Mouse (Mus musculus) heart, embryonic 14.5 days (tissue): ENCODE measurements around the gene Abcc4. TPM values are rescaled to one million over a fixed set of nuclear protein-coding genes. Genes with fewer than 3 reads are reported as not detected.
A peak's percentile ranks its signal among the peaks of the same experiment; 100 is the strongest.

ENCODE experiments used
- ATAC-seq: fragments of 200-750 bp; cut with Nextera tagmentation; 2 replicates; pipeline ENCODE4 v1.8.0; 2017; ENCODE audit warnings: low read depth, moderate TSS enrichment; ENCODE audit not compliant: insufficient number of reproducible peaks, insufficient read depth, low FRiP score
- H3K27ac ChIP-seq, 2 experiments: fragments of 200-500 bp in 1 of 2; fragments of 300-500 bp in 1 of 2; sonication (generic) in 1 of 2; replicated peaks in 1 of 2; 2 replicates each; pipeline ENCODE4 v1.5.1; 2012 to 2014; ENCODE audit warnings: low read depth in 2 of 2, low read length in 2 of 2, control low read depth in 1 of 2, mild to moderate bottlenecking in 1 of 2, mixed read lengths in 1 of 2; ENCODE audit not compliant: control insufficient read depth in 1 of 2, insufficient read depth in 1 of 2
- H3K27me3 ChIP-seq: fragments of 300-500 bp; sonication (generic); 2 replicates; pipeline ENCODE4 v1.6.1; 2014; ENCODE audit warnings: mild to moderate bottlenecking, low read length, control low read depth; ENCODE audit not compliant: control insufficient read depth, insufficient read depth
- H3K36me3 ChIP-seq: fragments of 300-500 bp; sonication (generic); 2 replicates; pipeline ENCODE4 v1.6.1; 2014; ENCODE audit warnings: mild to moderate bottlenecking, control low read depth, low read length, mixed read lengths; ENCODE audit not compliant: control insufficient read depth, insufficient read depth
- H3K4me1 ChIP-seq, 2 experiments: fragments of 200-500 bp in 1 of 2; fragments of 300-500 bp in 1 of 2; sonication (generic) in 1 of 2; 2 replicates each; pipeline ENCODE4 v1.6.1; 2012 to 2014; ENCODE audit warnings: low read length in 2 of 2, control low read depth in 1 of 2, mixed read lengths in 1 of 2; ENCODE audit not compliant: control insufficient read depth in 2 of 2, insufficient read depth in 2 of 2
- H3K4me2 ChIP-seq: fragments of 300-500 bp; sonication (generic); 2 replicates; pipeline ENCODE4 v1.6.1; 2014; ENCODE audit warnings: mild to moderate bottlenecking, low read length
- H3K4me3 ChIP-seq, 2 experiments: fragments of 200-500 bp in 1 of 2; fragments of 300-500 bp in 1 of 2; sonication (generic) in 1 of 2; 2 replicates each; pipeline ENCODE4 v1.5.1; 2012 to 2014; ENCODE audit warnings: low read length in 2 of 2, mild to moderate bottlenecking in 2 of 2, control low read depth in 1 of 2, low read depth in 1 of 2, moderate library complexity in 1 of 2; ENCODE audit not compliant: control insufficient read depth in 1 of 2, insufficient read depth in 1 of 2
- H3K9ac ChIP-seq: fragments of 300-500 bp; sonication (generic); 2 replicates; pipeline ENCODE4 v1.6.1; 2014; ENCODE audit warnings: mild to moderate bottlenecking, low read length
- H3K9me3 ChIP-seq: fragments of 300-500 bp; sonication (generic); 2 replicates; pipeline ENCODE4 v1.6.1; 2016; ENCODE audit warnings: low read length, control low read depth; ENCODE audit not compliant: control insufficient read depth
- WGBS: fragments of 180-500 bp; shearing (Covaris S2); extraction: QIAGEN DNeasy Blood & Tissue Kit; methylation state at CpG from one replicate; pipeline ENCODE4 v1.1.7; 2014; 5-methylcytosine and 5-hydroxymethylcytosine counted together
- polyA plus RNA-seq: library from polyadenylated mRNA; unstranded; fragments of >200 nt; fragmentation: Nextera tagmentation; extraction: Ambion mirVana; gene quantifications from 2 replicates; pipeline ENCODE4 v1.2.1, GENCODE M21; 2014

Abcc4 gene
- polyA plus RNA-seq, 1 experiment from 2014 or later, result 1.8 TPM

DNA sequence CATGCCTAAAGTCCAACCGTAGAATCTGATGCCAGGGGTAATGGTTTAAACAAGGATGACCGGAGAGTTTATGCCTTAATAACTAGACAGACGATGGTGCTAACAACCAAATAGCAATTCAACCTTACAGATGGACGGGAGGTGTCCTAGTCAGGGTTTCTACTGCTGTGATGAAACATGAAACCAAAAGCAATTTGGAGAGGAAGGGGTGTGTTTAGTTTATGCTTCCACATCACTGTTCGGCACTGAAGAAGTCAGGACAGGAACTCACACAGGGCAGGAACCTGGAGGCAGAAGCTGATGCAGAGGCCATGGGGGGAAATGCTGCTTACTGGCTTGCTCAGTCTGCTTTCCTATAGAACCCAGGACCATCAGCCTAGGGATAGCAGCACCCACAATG, 6.1 kb downstream of the Abcc4 start:
- no peaks in the 10 kb centered on the region for H3K36me3 ChIP-seq
- no peak overlapping the region for H3K4me3 ChIP-seq
- no peaks in the 10 kb centered on the region for H3K9me3 ChIP-seq
- no peak overlapping the region for H3K27ac ChIP-seq
- no peak overlapping the region for H3K9ac ChIP-seq
- no peak overlapping the region for H3K4me2 ChIP-seq
- no peaks in the 10 kb centered on the region for H3K4me1 ChIP-seq
- no peak for ATAC-seq
- whole genome bisulfite sequencing, result 77% methylated on average over 5 of the region's 5 CpGs
- peaks cover 15% of the 10 kb centered on the region for H3K27me3 ChIP-seq

GRCm38 (mm10) chr14:118699508-118699907, 6.5 kb downstream of the Abcc4 start:
- Histone ChIP-seq H3K4me2 (no peak overlapping the region), H3K9me3 (no peaks in the 10 kb centered on the region), H3K36me3 (no peaks in the 10 kb centered on the region), H3K27me3 (peaks cover 11% of the 10 kb centered on the region), H3K4me3 (no peak overlapping the region), H3K27ac (no peak overlapping the region), H3K9ac (no peak overlapping the region), H3K4me1 (no peaks in the 10 kb centered on the region)
- 85% methylated on average over 10 of the region's 10 CpGs for WGBS
- no peak for ATAC-seq

DNA sequence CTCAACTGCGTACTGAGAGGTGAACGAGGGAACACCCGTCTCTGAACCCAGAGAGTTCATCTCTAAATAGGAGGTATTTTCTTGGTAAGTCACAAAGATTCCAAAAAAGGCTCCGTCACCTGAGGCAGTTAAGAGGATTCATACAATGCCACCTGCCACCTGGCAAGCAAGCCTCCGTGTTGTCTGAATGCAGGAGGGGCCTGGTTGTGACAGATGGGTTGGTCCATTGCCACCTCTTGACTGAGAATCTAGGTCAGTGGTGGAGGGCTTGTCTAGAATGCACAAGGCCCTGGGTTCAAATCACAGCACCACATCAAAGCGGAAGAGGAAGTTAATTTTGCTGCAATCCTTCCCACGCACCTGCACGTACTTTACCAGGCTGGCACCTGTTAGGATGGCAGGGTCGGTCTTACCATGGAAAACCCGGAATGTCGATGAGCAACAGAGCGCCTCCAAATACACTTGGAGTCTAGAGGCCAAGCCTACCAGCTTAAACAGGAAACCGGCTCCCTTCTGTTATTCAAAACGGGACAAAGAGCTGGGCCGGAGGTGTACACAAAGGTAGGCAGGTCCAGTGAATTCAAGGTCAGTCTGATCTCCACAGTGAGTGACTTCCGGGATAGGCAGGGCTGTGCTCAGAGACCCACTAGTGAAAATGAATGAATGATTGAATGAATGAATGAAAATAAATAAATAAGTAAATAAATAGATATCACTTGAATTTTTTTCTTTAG, 9.3 kb downstream of the Abcc4 start:
- 92% methylated on average over 16 of the region's 16 CpGs for WGBS

DNA sequence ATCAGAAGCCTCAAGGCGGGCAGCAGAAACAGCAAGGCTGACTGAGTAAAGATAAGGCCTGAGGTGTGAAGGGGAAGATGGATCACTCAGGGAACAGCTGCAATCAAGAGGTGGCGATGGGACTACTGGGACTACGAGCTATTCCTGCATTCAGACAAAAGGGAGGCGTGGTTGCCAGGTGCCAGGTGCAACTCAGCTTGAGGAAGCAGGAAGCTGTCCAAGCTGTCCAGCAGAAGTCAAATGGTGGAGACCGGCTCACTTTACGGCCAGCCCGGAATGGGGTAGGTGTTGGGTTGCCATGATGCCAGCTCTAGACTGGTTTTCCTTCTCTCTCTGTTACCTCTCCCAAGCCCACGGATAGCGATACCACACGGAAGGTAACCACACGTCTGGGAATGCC, 10.2 kb downstream of the Abcc4 start:
- Histone ChIP-seq H3K4me3 (no peak overlapping the region), H3K4me2 (no peak overlapping the region), H3K36me3 (no peaks in the 10 kb centered on the region), H3K9ac (no peak overlapping the region), H3K4me1 (peaks cover 0 to 4% of the 10 kb centered on the region in 2 experiments; a peak in 2 of 4 replicates), H3K27ac (no peak overlapping the region), H3K27me3 (no peaks in the 10 kb centered on the region), H3K9me3 (no peaks in the 10 kb centered on the region)
- 82% methylated on average over 11 of the region's 11 CpGs for WGBS
- no peak for ATAC-seq

More for the DNA sequence above, 9.3 kb downstream of the Abcc4 start:
- no peak overlapping the region for H3K27ac ChIP-seq
- no peak overlapping the region for H3K4me2 ChIP-seq
- ATAC-seq, result no peak
- H3K4me1 ChIP-seq, result no peaks in the 10 kb centered on the region
- no peak overlapping the region for H3K9ac ChIP-seq
- no peaks in the 10 kb centered on the region for H3K9me3 ChIP-seq
- no peaks in the 10 kb centered on the region for H3K36me3 ChIP-seq
- H3K27me3 ChIP-seq, result no peaks in the 10 kb centered on the region
- H3K4me3 ChIP-seq, result no peak overlapping the region

GRCm38 (mm10) chr14:118694321-118694720, 11.7 kb downstream of the Abcc4 start:
- Histone ChIP-seq H3K4me2 (no peak overlapping the region), H3K4me3 (no peak overlapping the region), H3K9me3 (no peaks in the 10 kb centered on the region), H3K27ac (no peak overlapping the region), H3K4me1 (peaks cover 0 to 4% of the 10 kb centered on the region in 2 experiments; a peak in 2 of 4 replicates), H3K36me3 (no peaks in the 10 kb centered on the region), H3K9ac (no peak overlapping the region), H3K27me3 (no peaks in the 10 kb centered on the region)
- ATAC-seq, result no peak
- WGBS, result 83% methylated on average over 7 of the region's 7 CpGs

GRCm38 (mm10) chr14:118691910-118692309, 14.1 kb downstream of the Abcc4 start:
- 82% methylated on average over 6 of the region's 6 CpGs for WGBS

DNA sequence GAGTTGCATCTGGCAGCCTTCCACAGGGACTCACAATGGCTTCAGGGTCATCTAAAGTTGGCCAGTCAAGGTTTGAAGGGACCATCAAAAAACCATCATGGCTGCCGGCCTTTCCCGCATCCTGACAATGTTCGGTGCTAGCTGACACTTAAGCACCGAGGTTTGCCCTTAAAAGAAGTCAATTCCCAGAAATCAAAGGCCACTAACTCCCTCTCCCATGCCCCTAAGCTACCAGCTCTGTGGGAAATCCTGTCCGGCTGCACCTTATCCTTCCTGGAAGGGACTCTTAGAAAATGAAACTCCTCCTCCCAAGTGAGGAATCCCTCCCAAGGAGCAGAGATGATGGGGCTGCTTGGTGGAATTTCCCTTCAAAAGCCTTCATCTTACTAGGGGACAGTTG, 14.6 kb downstream of the Abcc4 start:
- Histone ChIP-seq H3K4me3 (no peak overlapping the region), H3K9me3 (no peaks in the 10 kb centered on the region), H3K9ac (no peak overlapping the region), H3K27ac (peak overlapping the region; percentile 49 to 50), H3K4me1 (peaks cover 0 to 4% of the 10 kb centered on the region in 2 experiments; a peak in 2 of 4 replicates), H3K27me3 (no peaks in the 10 kb centered on the region), H3K36me3 (no peaks in the 10 kb centered on the region), H3K4me2 (no peak overlapping the region)
- ATAC-seq, result no peak
- WGBS, result 80% methylated on average over 5 of the region's 5 CpGs

More at GRCm38 (mm10) chr14:118691910-118692309, 14.1 kb downstream of the Abcc4 start:
- H3K27ac ChIP-seq, result no peak overlapping the region
- no peak overlapping the region for H3K9ac ChIP-seq
- no peaks in the 10 kb centered on the region for H3K36me3 ChIP-seq
- no peak overlapping the region for H3K4me2 ChIP-seq
- no peaks in the 10 kb centered on the region for H3K27me3 ChIP-seq
- H3K4me3 ChIP-seq, result no peak overlapping the region
- H3K9me3 ChIP-seq, result no peaks in the 10 kb centered on the region
- peaks cover 0 to 4% of the 10 kb centered on the region in 2 experiments; a peak in 2 of 4 replicates for H3K4me1 ChIP-seq
- ATAC-seq, result no peak

DNA sequence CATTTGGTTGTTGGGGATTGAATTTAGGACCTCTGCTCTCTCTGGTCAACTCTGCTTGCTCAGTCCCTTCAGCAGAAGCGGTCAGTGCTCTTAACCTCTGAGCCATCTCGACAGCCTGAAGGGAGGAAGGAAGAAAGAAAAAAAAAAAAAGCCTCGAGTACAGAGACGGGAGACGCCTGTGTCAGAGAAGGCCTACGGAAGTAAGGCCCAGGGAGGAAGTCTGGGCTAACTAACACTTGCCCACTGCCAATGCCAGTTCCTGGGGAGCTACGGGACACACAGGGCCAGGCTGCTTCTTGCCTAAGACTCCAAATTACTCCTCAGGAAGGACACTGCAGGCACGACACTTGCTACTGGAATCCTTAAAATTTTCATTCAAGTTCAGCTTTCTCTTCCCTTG, 15.1 kb downstream of the Abcc4 start:
- 56% methylated on average over 8 of the region's 8 CpGs for WGBS

More for the DNA sequence above, 15.1 kb downstream of the Abcc4 start:
- Histone ChIP-seq H3K9me3 (no peaks in the 10 kb centered on the region), H3K27me3 (no peaks in the 10 kb centered on the region), H3K27ac (peak overlapping the region; percentile 49 to 50), H3K36me3 (no peaks in the 10 kb centered on the region), H3K9ac (no peak overlapping the region), H3K4me1 (peaks cover 0 to 4% of the 10 kb centered on the region in 2 experiments; a peak in 2 of 4 replicates), H3K4me3 (no peak overlapping the region), H3K4me2 (no peak overlapping the region)
- no peak for ATAC-seq
